Mouse (Mus musculus) neural tube, embryonic 15.5 days (tissue): ENCODE data around the gene Prox1. TPM values are rescaled to one million over a fixed set of nuclear protein-coding genes. Genes with fewer than 3 reads are reported as not detected.

Source experiments
- ATAC-seq: fragments of 200-750 bp; cut with Nextera tagmentation; 2 replicates; pipeline ENCODE4 v1.8.0; 2017; ENCODE audit warnings: mild to moderate bottlenecking, moderate TSS enrichment, moderate library complexity; ENCODE audit not compliant: low FRiP score
- H3K27ac ChIP-seq: fragments of 300-500 bp; sonication (generic); replicated peaks from 2 replicates; pipeline ENCODE4 v1.5.1; 2015; ENCODE audit warnings: mild to moderate bottlenecking, inconsistent platforms
- H3K27me3 ChIP-seq: fragments of 300-500 bp; sonication (generic); replicated peaks from 2 replicates; pipeline ENCODE4 v1.6.1; 2015; ENCODE audit warnings: inconsistent platforms
- H3K36me3 ChIP-seq: fragments of 300-500 bp; sonication (generic); 2 replicates; pipeline ENCODE4 v1.6.1; 2015; ENCODE audit warnings: inconsistent platforms
- H3K4me1 ChIP-seq: fragments of 300-500 bp; sonication (generic); 2 replicates; pipeline ENCODE4 v1.6.1; 2015; ENCODE audit warnings: inconsistent platforms
- H3K4me2 ChIP-seq: fragments of 300-500 bp; sonication (generic); 2 replicates; pipeline ENCODE4 v1.6.1; 2015; ENCODE audit warnings: inconsistent platforms, mild to moderate bottlenecking, moderate library complexity
- H3K4me3 ChIP-seq: fragments of 300-500 bp; sonication (generic); replicated peaks from 2 replicates; pipeline ENCODE4 v1.5.1; 2015; ENCODE audit warnings: mild to moderate bottlenecking, inconsistent platforms
- H3K9ac ChIP-seq: fragments of 300-500 bp; sonication (generic); replicated peaks from 2 replicates; pipeline ENCODE4 v1.6.1; 2015; ENCODE audit warnings: mild to moderate bottlenecking, inconsistent platforms
- H3K9me3 ChIP-seq: fragments of 300-500 bp; sonication (generic); replicated peaks from 2 replicates; pipeline ENCODE4 v1.6.1; 2016; ENCODE audit warnings: inconsistent platforms
- WGBS: fragments of 180-500 bp; shearing (Covaris S2); methylation state at CpG from one replicate; pipeline ENCODE4 v1.1.7; 2015; ENCODE audit warnings: mixed read lengths; 5-methylcytosine and 5-hydroxymethylcytosine counted together
- polyA plus RNA-seq: library from polyadenylated mRNA; unstranded; fragments of >200 nt; fragmentation: Nextera tagmentation; extraction: Ambion mirVana; gene quantifications from 2 replicates; pipeline ENCODE4 v1.2.1, GENCODE M21; 2015

Prox1 gene
- polyA plus RNA-seq, 1 experiment from 2014 or later, result 9.1 TPM

- no peak for ATAC-seq
- H3K27ac ChIP-seq, result no peak overlapping the region
- 11% methylated on average over 10 of the region's 10 CpGs for WGBS
Observed at GRCm38 (mm10) chr1:190190231-190190965, 19.9 kb upstream of the Prox1 start.

GRCm38 (mm10) chr1:190189125-190189524, 18.6 kb upstream of the Prox1 start:
- Histone ChIP-seq H3K4me2 (no peak overlapping the region), H3K36me3 (no peaks in the 10 kb centered on the region), H3K9ac (no peak overlapping the region), H3K27ac (no peak overlapping the region), H3K4me1 (peaks cover 19% of the 10 kb centered on the region), H3K9me3 (no peaks in the 10 kb centered on the region), H3K27me3 (peaks cover 5% of the 10 kb centered on the region; the same call in 1 of the 2 replicates), H3K4me3 (no peak overlapping the region)
- no peak for ATAC-seq
- WGBS, result 82% methylated on average over 2 of the region's 2 CpGs

More at GRCm38 (mm10) chr1:190190231-190190965, 19.9 kb upstream of the Prox1 start:
- Histone ChIP-seq H3K4me2 (no peak overlapping the region), H3K36me3 (no peaks in the 10 kb centered on the region), H3K9ac (no peak overlapping the region), H3K9me3 (no peaks in the 10 kb centered on the region), H3K27me3 (peaks cover 5% of the 10 kb centered on the region; the same call in 1 of the 2 replicates), H3K4me1 (peaks cover 19% of the 10 kb centered on the region), H3K4me3 (no peak overlapping the region)

GRCm38 (mm10) chr1:190186336-190186735, 15.8 kb upstream of the Prox1 start:
- Histone ChIP-seq H3K27me3 (0 out of 2 replicates have a peak, but pooled peaks cover 2% of the 10 kb centered on the region), H3K9ac (no peak overlapping the region), H3K4me3 (no peak overlapping the region), H3K4me1 (peaks cover 11% of the 10 kb centered on the region), H3K27ac (no peak overlapping the region), H3K9me3 (no peaks in the 10 kb centered on the region), H3K4me2 (no peak overlapping the region), H3K36me3 (no peaks in the 10 kb centered on the region)
- ATAC-seq, result no peak
- WGBS, result 88% methylated on average over 4 of the region's 4 CpGs

- 80% methylated on average over 10 of the region's 10 CpGs for WGBS
- H3K4me3 ChIP-seq, result no peak overlapping the region
- no peaks in the 10 kb centered on the region for H3K36me3 ChIP-seq
- 0 out of 2 replicates have a peak, but pooled peaks cover 2% of the 10 kb centered on the region for H3K27me3 ChIP-seq
- ATAC-seq, result no peak
- H3K4me2 ChIP-seq, result no peak overlapping the region
- no peak overlapping the region for H3K9ac ChIP-seq
- no peaks in the 10 kb centered on the region for H3K9me3 ChIP-seq
- no peak overlapping the region for H3K27ac ChIP-seq
- H3K4me1 ChIP-seq, result peaks cover 5% of the 10 kb centered on the region; the same call in 1 of the 2 replicates
Observed at GRCm38 (mm10) chr1:190185284-190185683, 14.8 kb upstream of the Prox1 start.

GRCm38 (mm10) chr1:190183574-190183973, 13.1 kb upstream of the Prox1 start:
- H3K27ac ChIP-seq, result no peak overlapping the region
- ATAC-seq, result no peak
- WGBS, result 94% methylated on average over 4 of the region's 4 CpGs

GRCm38 (mm10) chr1:190181765-190182164, 11.3 kb upstream of the Prox1 start:
- Histone ChIP-seq H3K27me3 (0 out of 2 replicates have a peak, but pooled peaks cover 3% of the 10 kb centered on the region), H3K9ac (no peak overlapping the region), H3K4me2 (no peak overlapping the region), H3K9me3 (no peaks in the 10 kb centered on the region), H3K36me3 (no peaks in the 10 kb centered on the region), H3K4me1 (no peaks in the 10 kb centered on the region), H3K27ac (no peak overlapping the region), H3K4me3 (no peak overlapping the region)
- WGBS, result 77% methylated on average over 7 of the region's 7 CpGs
- ATAC-seq, result no peak

More at GRCm38 (mm10) chr1:190183574-190183973, 13.1 kb upstream of the Prox1 start:
- H3K36me3 ChIP-seq, result no peaks in the 10 kb centered on the region
- H3K4me3 ChIP-seq, result no peak overlapping the region
- no peak overlapping the region for H3K4me2 ChIP-seq
- H3K4me1 ChIP-seq, result no peaks in the 10 kb centered on the region
- H3K9ac ChIP-seq, result no peak overlapping the region
- H3K9me3 ChIP-seq, result no peaks in the 10 kb centered on the region
- no peaks in the 10 kb centered on the region for H3K27me3 ChIP-seq

GRCm38 (mm10) chr1:190180861-190181260, 10.3 kb upstream of the Prox1 start:
- no peak overlapping the region for H3K27ac ChIP-seq
- H3K36me3 ChIP-seq, result no peaks in the 10 kb centered on the region
- H3K27me3 ChIP-seq, result peaks cover 6% of the 10 kb centered on the region; the same call in 1 of the 2 replicates
- H3K4me3 ChIP-seq, result no peak overlapping the region
- H3K9me3 ChIP-seq, result no peaks in the 10 kb centered on the region
- H3K4me1 ChIP-seq, result no peaks in the 10 kb centered on the region
- WGBS, result 41% methylated on average over 6 of the region's 6 CpGs
- ATAC-seq, result no peak
- no peak overlapping the region for H3K4me2 ChIP-seq
- no peak overlapping the region for H3K9ac ChIP-seq

GRCm38 (mm10) chr1:190176961-190177360, 6.4 kb upstream of the Prox1 start:
- H3K9ac ChIP-seq, result no peak overlapping the region
- H3K4me3 ChIP-seq, result no peak overlapping the region
- no peak overlapping the region for H3K4me2 ChIP-seq
- H3K27me3 ChIP-seq, result peaks cover 31% of the 10 kb centered on the region
- H3K4me1 ChIP-seq, result peaks cover 31% of the 10 kb centered on the region
- 32% methylated on average over 2 of the region's 3 CpGs for WGBS
- H3K9me3 ChIP-seq, result no peaks in the 10 kb centered on the region
- H3K27ac ChIP-seq, result no peak overlapping the region
- no peaks in the 10 kb centered on the region for H3K36me3 ChIP-seq
- no peak for ATAC-seq

GRCm38 (mm10) chr1:190174671-190175661, 4.5 kb upstream of the Prox1 start:
- H3K4me1 ChIP-seq, result peaks cover 44% of the 10 kb centered on the region
- H3K27me3 ChIP-seq, result peaks cover 35% of the 10 kb centered on the region

GRCm38 (mm10) chr1:190174231-190174630, 3.7 kb upstream of the Prox1 start:
- 3% methylated on average over 13 of the region's 13 CpGs for WGBS
- H3K36me3 ChIP-seq, result no peaks in the 10 kb centered on the region
- 0 out of 2 replicates have a peak overlapping the region, but pooled peaks have one; percentile 13 for H3K4me3 ChIP-seq
- H3K4me2 ChIP-seq, result peak overlapping the region; percentile 90
- peaks cover 35% of the 10 kb centered on the region for H3K27me3 ChIP-seq
- H3K9ac ChIP-seq, result no peak overlapping the region
- no peak for ATAC-seq
- no peak overlapping the region for H3K27ac ChIP-seq
- H3K4me1 ChIP-seq, result peaks cover 51% of the 10 kb centered on the region
- H3K9me3 ChIP-seq, result no peaks in the 10 kb centered on the region

More at GRCm38 (mm10) chr1:190174671-190175661, 4.5 kb upstream of the Prox1 start:
- Histone ChIP-seq H3K27ac (no peak overlapping the region), H3K9me3 (no peaks in the 10 kb centered on the region), H3K4me3 (peak overlapping the region; percentile 41), H3K4me2 (peak overlapping the region; percentile 90), H3K9ac (peak overlapping the region; percentile 44), H3K36me3 (no peaks in the 10 kb centered on the region)
- WGBS, result 3% methylated on average over 65 of the region's 65 CpGs
- no peak for ATAC-seq

GRCm38 (mm10) chr1:190173596-190173995, 3.1 kb upstream of the Prox1 start:
- Histone ChIP-seq H3K4me2 (peak overlapping the region; percentile 96; the same call in 1 of the 2 replicates), H3K27me3 (peaks cover 35% of the 10 kb centered on the region), H3K27ac (no peak overlapping the region), H3K4me3 (no peak overlapping the region), H3K9me3 (no peaks in the 10 kb centered on the region), H3K9ac (no peak overlapping the region), H3K36me3 (no peaks in the 10 kb centered on the region), H3K4me1 (peaks cover 57% of the 10 kb centered on the region)
- no peak for ATAC-seq
- 5% methylated on average over 15 of the region's 16 CpGs for WGBS
